Mouse (Mus musculus) liver, embryonic 14.5 days (tissue): ENCODE data around the gene Plp1.

Experiments
- CTCF ChIP-seq: IDR thresholded peaks from 2 replicates; pipeline ENCODE4 v1.5.1; 2016; ENCODE audit warnings: antibody characterized with exemption, low read depth, control low read depth
- EP300 ChIP-seq: IDR thresholded peaks from 2 replicates; pipeline ENCODE4 v1.6.1; 2016; ENCODE audit warnings: antibody characterized with exemption, low read depth

DNA sequence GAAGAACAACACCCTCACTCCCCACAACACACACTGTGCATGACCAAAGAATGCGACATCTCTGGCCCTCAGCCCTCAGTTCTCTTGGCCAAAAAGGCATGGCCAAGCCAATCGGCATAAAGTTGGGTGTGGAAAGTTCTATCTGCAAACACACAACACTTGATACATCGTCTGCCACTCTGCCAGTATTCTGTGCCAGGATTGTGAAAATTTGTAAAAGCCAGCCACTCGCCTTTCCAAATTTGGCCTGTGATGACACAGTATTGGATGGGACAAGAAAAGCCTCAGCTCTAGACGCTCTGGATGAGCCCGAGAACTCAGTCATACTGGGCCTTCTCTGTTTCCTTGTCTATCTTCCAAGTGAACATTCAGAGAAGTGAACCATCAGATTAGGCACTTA, 2.7 kb upstream of the Plp1 start:
- TF ChIP-seq CTCF (no peak), EP300 (no peak)
